Mouse (Mus musculus) naive thymus-derived CD4-positive, alpha-beta T cell, adult 2 months (primary cell): Measurements from ENCODE around the gene Gngt2.

Source experiments
- DNase-seq: peaks from one replicate; pipeline ENCODE4 v3.0.0-alpha.2; 2011; ENCODE audit warnings: low read depth

Gngt2 gene

GRCm38 (mm10) chr11:95826317-95827167 is 10.5 kb upstream of the Gngt2 start:
- DNase-seq = no peak

- peak; percentile 27 for DNase-seq
Measured at GRCm38 (mm10) chr11:95827168-95827447, 9.9 kb upstream of the Gngt2 start.

GRCm38 (mm10) chr11:95827464-95828085 is 9.4 kb upstream of the Gngt2 start:
- DNase-seq = peak; percentile 88

GRCm38 (mm10) chr11:95828181-95828964 is 8.6 kb upstream of the Gngt2 start:
- no peak for DNase-seq

GRCm38 (mm10) chr11:95829526-95830050 is 7.4 kb upstream of the Gngt2 start:
- no peak for DNase-seq

GRCm38 (mm10) chr11:95830411-95831275 is 6.4 kb upstream of the Gngt2 start:
- peak; percentile 58 for DNase-seq

- DNase-seq = no peak
Measured at GRCm38 (mm10) chr11:95831276-95831619, 5.8 kb upstream of the Gngt2 start.

- DNase-seq = peak; percentile 58
Measured at GRCm38 (mm10) chr11:95831641-95832040, 5.4 kb upstream of the Gngt2 start.

GRCm38 (mm10) chr11:95832129-95833005 is 4.6 kb upstream of the Gngt2 start:
- DNase-seq = no peak

GRCm38 (mm10) chr11:95833006-95833570 is 3.9 kb upstream of the Gngt2 start:
- DNase-seq = no peak

GRCm38 (mm10) chr11:95833631-95834142 is 3.3 kb upstream of the Gngt2 start:
- DNase-seq = no peak

- DNase-seq = peak; percentile 80
Measured at GRCm38 (mm10) chr11:95834143-95834667, 2.8 kb upstream of the Gngt2 start.

GRCm38 (mm10) chr11:95834742-95835710 is 2.0 kb upstream of the Gngt2 start:
- DNase-seq = peak; percentile 81

- no peak for DNase-seq
Measured at GRCm38 (mm10) chr11:95835832-95836231, 1.2 kb upstream of the Gngt2 start.

- DNase-seq = peak; percentile 9
Measured at GRCm38 (mm10) chr11:95836433-95836832, 583 bp upstream of the Gngt2 start.

GRCm38 (mm10) chr11:95838598-95838997 is 1.6 kb downstream of the Gngt2 start:
- DNase-seq = no peak

GRCm38 (mm10) chr11:95838999-95839868 is 2.2 kb downstream of the Gngt2 start:
- no peak for DNase-seq
